Mouse (Mus musculus) layer of hippocampus, adult 6 months (tissue): ENCODE results near the gene Rph3a. TPM values are rescaled to one million over a fixed set of nuclear protein-coding genes. Genes with fewer than 3 reads are reported as not detected.

ENCODE experiments used
- long read RNA-seq, 2 experiments: library from polyadenylated mRNA; unstranded; transcript quantifications; one replicate each; pipeline ENCODE4 v2.0.0; 2019 to 2020
- polyA plus RNA-seq: library from polyadenylated mRNA; unstranded; fragments of <200 nt; fragmentation: Nextera tagmentation; gene quantifications from 2 replicates; pipeline ENCODE4 v1.2.3, GENCODE M21; 2021

The Rph3a gene
- 59.1 and 60.9 TPM in 2 replicates for polyA plus RNA-seq
- long read RNA-seq, experiment 1, partial matches to known transcripts = 25 of 96 reads
- long read RNA-seq, experiment 1, other reads (novel, unspliced or antisense) = 71 of 96 reads
- long read RNA-seq, experiment 2, partial matches to known transcripts = 61 of 285 reads
- long read RNA-seq, experiment 2, other reads (novel, unspliced or antisense) = 224 of 285 reads

DNA sequence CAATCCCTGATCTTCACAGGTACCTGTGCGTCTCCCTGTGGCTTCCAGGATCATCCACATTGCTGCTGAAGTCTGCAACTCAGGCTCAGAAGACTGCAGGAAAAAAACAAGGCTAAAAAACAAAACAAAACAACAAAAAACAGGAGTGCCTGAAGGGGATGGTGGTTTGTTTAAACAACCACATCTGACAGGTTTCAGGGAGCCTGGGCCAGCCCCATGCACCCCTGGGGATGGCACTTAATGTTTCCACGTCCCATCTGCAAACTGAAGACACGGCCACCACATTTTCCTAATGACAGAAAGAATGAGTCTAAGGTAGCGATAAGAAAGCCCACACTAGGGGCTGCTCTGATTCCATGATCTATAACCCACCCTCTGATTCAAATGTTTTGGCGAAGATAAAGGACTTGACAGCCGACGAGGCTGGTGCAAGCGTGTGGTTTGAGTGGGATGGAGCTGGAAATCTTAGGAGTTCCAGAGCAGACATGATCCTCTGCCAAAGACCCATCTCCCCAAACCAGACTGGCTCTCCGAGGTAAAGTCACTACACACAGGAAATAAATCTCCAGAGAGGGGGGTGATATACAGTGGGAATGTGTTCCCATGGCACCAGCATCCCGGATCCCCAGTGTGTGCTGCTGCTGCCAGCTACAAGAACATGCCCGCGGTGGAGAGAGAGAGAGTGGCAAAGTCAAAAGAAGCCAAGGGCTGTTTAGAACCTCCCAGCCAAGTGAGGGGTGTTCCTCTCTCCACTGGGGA is at the start of gene Rph3a:
Gene Rph3a, minus strand, starts transcription at position 282 of the 759 bp plus-strand sequence.

DNA sequence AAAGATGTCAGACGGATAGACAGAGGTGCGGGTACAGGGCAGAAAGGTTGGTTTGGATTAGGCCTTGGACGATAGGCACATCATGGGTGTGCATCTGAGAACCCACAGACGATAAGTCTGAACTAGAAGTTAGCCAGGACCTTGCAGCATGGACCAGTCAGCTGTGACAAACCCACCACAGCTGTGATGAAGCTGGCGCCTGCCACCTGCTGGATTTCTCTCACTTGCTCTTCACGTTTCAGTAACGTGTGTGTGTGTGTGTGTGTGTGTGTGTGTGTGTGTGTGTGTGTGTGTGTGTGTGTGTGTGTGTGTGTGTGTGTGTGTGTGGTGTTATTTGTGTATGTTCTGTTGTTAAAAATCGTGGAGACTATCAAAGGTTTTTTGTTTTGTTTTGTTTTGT is 95.7 kb downstream of the Rph3a start, which contains the start of gene Oas1d:
Gene Oas1d, plus strand, starts transcription at position 333 of the 400 bp plus-strand sequence.

DNA sequence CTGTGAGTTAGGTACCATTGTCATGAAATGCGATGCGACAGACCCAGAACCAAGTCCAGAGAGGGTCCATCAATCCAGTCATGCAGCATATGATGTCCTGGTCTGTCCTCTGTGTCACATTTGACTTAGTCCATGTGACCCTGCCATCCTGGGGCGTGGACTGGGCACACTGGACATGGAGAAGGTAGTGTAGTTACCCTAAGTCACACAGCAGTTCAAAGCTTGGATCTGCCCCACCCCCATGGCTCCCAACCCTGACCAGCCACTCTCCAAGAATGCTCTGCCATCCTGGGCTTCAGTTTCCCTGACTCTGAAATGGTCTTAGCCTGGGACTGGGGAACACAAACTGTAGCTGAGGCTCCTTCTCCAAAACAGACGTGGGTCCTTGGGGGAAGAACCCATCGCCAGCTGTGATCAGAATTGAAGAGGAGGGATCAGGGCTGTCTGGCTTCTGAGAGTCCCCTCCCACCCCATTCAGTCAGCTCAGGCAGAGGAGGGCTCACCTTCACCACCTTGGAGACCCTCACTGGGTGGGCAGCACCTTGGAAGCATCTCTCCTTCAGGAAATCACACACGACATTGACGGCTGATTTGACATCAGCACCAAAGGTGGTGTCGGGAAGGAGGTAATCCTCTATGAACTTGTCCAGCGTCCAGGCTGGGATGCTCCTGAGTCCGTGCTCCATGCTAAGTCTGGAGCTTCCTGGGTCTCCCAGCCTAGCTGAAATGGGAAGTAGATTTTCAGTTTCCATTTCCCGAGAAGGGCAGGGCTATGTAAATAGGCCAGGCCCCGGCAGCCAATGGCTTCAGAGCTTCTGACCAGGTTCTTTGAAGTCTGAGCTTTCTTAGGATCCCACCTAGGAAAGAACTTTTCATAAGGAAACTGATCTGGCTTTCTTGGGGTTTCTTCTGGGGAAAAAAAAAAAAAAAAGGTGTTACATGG is 102.8 kb downstream of the Rph3a start, which contains the start of gene Oas1a:
Gene Oas1a, minus strand, starts transcription at position 731 of the 943 bp plus-strand sequence.

Other genes with a start within 250 kb of the Rph3a start
- gene Oas3, start 232.4 kb downstream of the Rph3a start, polyA plus RNA-seq = 0.05 and 0.08 TPM in 2 replicates
- not detected in 2 replicates for gene Oas1e, start 214.6 kb downstream of the Rph3a start, polyA plus RNA-seq
- gene Oas1c, start 197.6 kb downstream of the Rph3a start, polyA plus RNA-seq = 0.23 and 0.43 TPM in 2 replicates
- gene Oas1f, start 162.7 kb downstream of the Rph3a start, polyA plus RNA-seq = not detected in 2 replicates
- not detected in 2 replicates for gene Oas1h, start 148.7 kb downstream of the Rph3a start, polyA plus RNA-seq
- gene Oas1g, start 122.5 kb downstream of the Rph3a start, polyA plus RNA-seq = 0.15 TPM in 1 of 2 replicates, not detected in the other
- 1.0 and 1.4 TPM in 2 replicates for gene Oas1a, start 102.6 kb downstream of the Rph3a start, polyA plus RNA-seq
- gene Oas1d, start 95.6 kb downstream of the Rph3a start, polyA plus RNA-seq = not detected in 2 replicates
- 18.4 and 19.1 TPM in 2 replicates for gene Ptpn11, start 181.3 kb upstream of the Rph3a start, polyA plus RNA-seq
- 935 and 955 TPM in 2 replicates for gene Rpl6, start 194.4 kb upstream of the Rph3a start, polyA plus RNA-seq
- 28.4 and 30.4 TPM in 2 replicates for gene Hectd4, start 210.1 kb upstream of the Rph3a start, polyA plus RNA-seq